Mouse (Mus musculus) hindbrain, embryonic 12.5 days (tissue): Measurements from ENCODE around the gene Adamts5. TPM values are rescaled to one million over a fixed set of nuclear protein-coding genes. Genes with fewer than 3 reads are reported as not detected.

Experiments used
- ATAC-seq: fragments of 200-750 bp; cut with Nextera tagmentation; 2 replicates; pipeline ENCODE4 v1.8.0; 2017; ENCODE audit warnings: moderate TSS enrichment; ENCODE audit not compliant: low FRiP score
- H3K27ac ChIP-seq: fragments of 300-500 bp; sonication (generic); 2 replicates; pipeline ENCODE4 v1.5.1; 2016; ENCODE audit warnings: mild to moderate bottlenecking
- H3K27me3 ChIP-seq: fragments of 300-500 bp; sonication (generic); 2 replicates; pipeline ENCODE4 v1.6.1; 2016; ENCODE audit warnings: mild to moderate bottlenecking
- H3K36me3 ChIP-seq: fragments of 300-500 bp; sonication (generic); 2 replicates; pipeline ENCODE4 v1.6.1; 2016; ENCODE audit warnings: mild to moderate bottlenecking
- H3K4me1 ChIP-seq: fragments of 300-500 bp; sonication (generic); 2 replicates; pipeline ENCODE4 v1.6.1; 2016
- H3K4me2 ChIP-seq: fragments of 300-500 bp; sonication (generic); replicated peaks from 2 replicates; pipeline ENCODE4 v1.6.1; 2016; ENCODE audit warnings: mild to moderate bottlenecking
- H3K4me3 ChIP-seq: fragments of 300-500 bp; sonication (generic); 2 replicates; pipeline ENCODE4 v1.5.1; 2016; ENCODE audit warnings: mild to moderate bottlenecking
- H3K9ac ChIP-seq: fragments of 300-500 bp; sonication (generic); 2 replicates; pipeline ENCODE4 v1.6.1; 2016; ENCODE audit warnings: mild to moderate bottlenecking, moderate library complexity
- H3K9me3 ChIP-seq: fragments of 300-500 bp; sonication (generic); replicated peaks from 2 replicates; pipeline ENCODE4 v1.6.1; 2016; ENCODE audit warnings: mild to moderate bottlenecking
- WGBS: fragments of 180-500 bp; shearing (Covaris S2); methylation state at CpG from one replicate; pipeline ENCODE4 v1.1.7; 2016; 5-methylcytosine and 5-hydroxymethylcytosine counted together
- polyA plus RNA-seq: library from polyadenylated mRNA; unstranded; fragments of >200 nt; fragmentation: Nextera tagmentation; extraction: Ambion mirVana; gene quantifications from 2 replicates; pipeline ENCODE4 v1.2.1, GENCODE M21; 2016

Adamts5 gene
- polyA plus RNA-seq: 2.8 and 3.1 TPM in 2 replicates

DNA sequence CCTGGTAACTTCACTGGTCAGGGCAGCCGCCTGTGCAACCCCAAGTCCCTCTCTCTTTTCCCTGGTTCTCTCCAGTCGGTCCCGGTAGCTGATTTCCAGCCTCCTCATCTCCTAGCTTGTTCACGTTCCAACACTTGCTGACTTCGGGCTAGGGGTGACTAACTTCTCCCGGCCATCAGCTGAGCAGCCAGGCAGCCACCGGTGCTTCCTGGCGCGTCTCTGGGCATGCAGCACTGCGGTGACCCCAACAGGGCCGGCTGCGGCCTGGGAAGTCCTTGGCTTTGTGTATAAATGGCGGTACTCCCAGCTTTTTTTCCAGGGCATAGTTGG is at the start of gene Adamts5:
TSS of gene Adamts5 (minus strand) at position 248 of the 330 bp plus-strand sequence.
- Histone ChIP-seq H3K4me3 (peak within 1 kb of the TSS; percentile 47), H3K36me3 (no peaks in the 10 kb centered on the region), H3K9me3 (no peaks in the 10 kb centered on the region), H3K4me2 (peak within 1 kb of the TSS; percentile 95), H3K27ac (no peak within 1 kb of the TSS), H3K27me3 (peaks cover 8% of the 10 kb centered on the region; the same call in 1 of the 2 replicates), H3K9ac (peak within 1 kb of the TSS; percentile 49), H3K4me1 (peaks cover 16% of the 10 kb centered on the region)
- ATAC-seq: peak; percentile 4; the same call in 1 of the 2 replicates
- WGBS: 6% methylated on average over 13 of the region's 13 CpGs

DNA sequence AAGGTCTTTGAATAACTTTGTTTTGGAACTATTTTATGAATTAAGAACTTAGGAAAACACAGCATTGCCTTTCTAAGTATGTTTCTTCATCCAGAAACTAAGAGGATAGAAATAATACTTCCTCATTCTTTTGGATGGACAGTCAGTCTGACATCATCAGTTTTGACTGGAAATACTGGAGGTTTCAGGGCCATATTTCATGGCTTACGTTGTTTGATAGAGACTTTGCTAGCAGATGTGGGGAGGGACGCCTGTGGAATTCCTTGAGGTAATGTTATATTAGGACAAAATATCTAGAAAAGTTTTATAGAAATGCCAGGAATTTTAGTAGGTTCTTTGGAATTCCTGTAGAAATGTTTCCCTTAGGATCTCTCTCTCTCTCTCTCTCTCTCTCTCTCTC is 48.7 kb upstream of the Adamts5 start:
- WGBS: 89% methylated on average over 2 of the region's 2 CpGs
- Histone ChIP-seq H3K4me2 (no peak overlapping the region), H3K9me3 (no peaks in the 10 kb centered on the region), H3K27me3 (no peaks in the 10 kb centered on the region), H3K4me3 (no peak overlapping the region), H3K4me1 (no peaks in the 10 kb centered on the region), H3K36me3 (no peaks in the 10 kb centered on the region), H3K9ac (no peak overlapping the region), H3K27ac (no peak overlapping the region)
- no peak for ATAC-seq

DNA sequence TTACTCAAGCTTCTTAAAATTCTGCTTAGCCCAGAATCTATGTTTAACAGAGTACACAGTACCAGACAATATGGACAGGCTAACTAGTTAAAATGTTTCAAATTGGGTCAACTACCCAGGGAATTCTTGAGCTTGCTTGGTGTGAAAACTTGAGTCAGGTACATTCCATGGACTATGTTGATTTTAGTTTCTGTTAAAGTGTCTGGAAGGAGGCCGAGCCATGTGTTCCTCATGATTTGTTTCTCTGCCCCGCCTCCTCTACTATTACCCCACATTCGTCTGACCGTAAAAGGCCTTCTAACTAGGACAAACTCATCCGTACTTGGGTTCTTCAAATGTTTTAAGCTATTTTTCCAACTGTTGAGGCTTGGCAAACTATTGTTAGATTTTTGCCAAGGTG is 24.4 kb upstream of the Adamts5 start:
- no peak for ATAC-seq

GRCm38 (mm10) chr16:85922454-85922853 is 20.8 kb upstream of the Adamts5 start:
- no peak overlapping the region for H3K4me3 ChIP-seq
- no peaks in the 10 kb centered on the region for H3K36me3 ChIP-seq
- H3K27ac ChIP-seq: no peak overlapping the region
- no peak overlapping the region for H3K9ac ChIP-seq
- H3K27me3 ChIP-seq: no peaks in the 10 kb centered on the region
- H3K4me1 ChIP-seq: no peaks in the 10 kb centered on the region
- 93% methylated on average over 1 of the region's 1 CpGs for WGBS
- no peaks in the 10 kb centered on the region for H3K9me3 ChIP-seq
- ATAC-seq: no peak
- H3K4me2 ChIP-seq: no peak overlapping the region

More for the DNA sequence above, 24.4 kb upstream of the Adamts5 start:
- H3K9me3 ChIP-seq: no peaks in the 10 kb centered on the region
- H3K9ac ChIP-seq: no peak overlapping the region
- no peak overlapping the region for H3K4me2 ChIP-seq
- H3K4me1 ChIP-seq: no peaks in the 10 kb centered on the region
- WGBS: 92% methylated on average over 5 of the region's 5 CpGs
- H3K36me3 ChIP-seq: no peaks in the 10 kb centered on the region
- no peak overlapping the region for H3K4me3 ChIP-seq
- H3K27ac ChIP-seq: no peak overlapping the region
- no peaks in the 10 kb centered on the region for H3K27me3 ChIP-seq

GRCm38 (mm10) chr16:85920122-85920521 is 18.5 kb upstream of the Adamts5 start:
- no peaks in the 10 kb centered on the region for H3K9me3 ChIP-seq
- H3K27me3 ChIP-seq: no peaks in the 10 kb centered on the region
- ATAC-seq: no peak
- no peaks in the 10 kb centered on the region for H3K36me3 ChIP-seq
- no peak overlapping the region for H3K4me3 ChIP-seq
- no peaks in the 10 kb centered on the region for H3K4me1 ChIP-seq
- H3K9ac ChIP-seq: no peak overlapping the region
- no peak overlapping the region for H3K27ac ChIP-seq
- no peak overlapping the region for H3K4me2 ChIP-seq
- 70% methylated on average over 4 of the region's 4 CpGs for WGBS

DNA sequence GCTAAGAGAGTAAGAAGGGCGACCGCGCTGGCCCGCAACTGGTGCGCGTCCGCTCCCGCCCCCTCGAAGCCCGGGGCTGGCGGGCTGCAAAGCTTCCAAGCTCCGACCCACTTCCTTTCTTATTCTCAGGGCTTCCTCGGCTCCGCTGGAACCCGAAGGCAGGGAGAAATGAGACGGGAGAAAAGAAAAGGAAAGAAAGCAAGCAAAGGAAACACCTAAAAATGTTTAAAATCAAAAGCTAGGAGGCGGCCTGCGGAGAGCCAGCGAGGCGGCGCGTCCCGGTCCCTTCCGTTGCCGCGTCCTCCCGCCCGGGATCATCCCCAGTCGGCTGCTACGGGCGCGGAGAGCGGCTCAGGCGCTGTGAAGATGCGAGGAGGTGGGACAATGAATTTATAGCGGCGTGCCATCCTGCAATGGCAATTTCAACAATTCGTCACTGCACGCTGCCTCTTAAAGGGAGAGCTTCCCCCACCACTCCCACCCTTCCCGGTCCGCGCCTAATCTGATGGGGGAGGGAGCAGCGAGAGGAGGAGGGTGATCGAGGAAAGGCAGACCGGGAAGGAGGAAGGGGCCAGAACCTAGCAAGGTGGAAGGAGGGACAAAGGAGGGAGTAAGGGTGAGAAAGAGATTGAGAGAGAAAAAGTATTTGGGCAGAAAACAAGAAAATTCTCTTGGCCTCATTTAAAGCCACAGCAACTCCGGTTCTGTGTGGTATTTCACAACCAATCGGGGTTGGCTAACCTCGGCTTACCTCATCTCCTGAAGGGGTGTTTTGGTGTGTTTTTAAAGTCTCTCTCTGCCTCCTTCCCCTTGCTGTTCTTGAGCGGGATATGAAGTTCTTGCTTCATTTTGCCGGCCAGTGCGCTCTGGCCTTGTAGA is 687 bp downstream of the Adamts5 start:
- peak; percentile 72 for ATAC-seq
- WGBS: 1% methylated on average over 51 of the region's 51 CpGs
- H3K27me3 ChIP-seq: peaks cover 8% of the 10 kb centered on the region; the same call in 1 of the 2 replicates
- H3K9me3 ChIP-seq: no peaks in the 10 kb centered on the region
- H3K4me2 ChIP-seq: peak overlapping the region; percentile 95
- H3K36me3 ChIP-seq: no peaks in the 10 kb centered on the region
- H3K4me1 ChIP-seq: peaks cover 16% of the 10 kb centered on the region
- H3K9ac ChIP-seq: peak overlapping the region; percentile 49
- H3K27ac ChIP-seq: no peak overlapping the region
- peak overlapping the region; percentile 47 for H3K4me3 ChIP-seq

- Histone ChIP-seq H3K9me3 (no peaks in the 10 kb centered on the region), H3K27ac (no peak overlapping the region), H3K4me1 (peaks cover 16% of the 10 kb centered on the region), H3K36me3 (no peaks in the 10 kb centered on the region), H3K4me2 (peak overlapping the region; percentile 95), H3K27me3 (peaks cover 8% of the 10 kb centered on the region; the same call in 1 of the 2 replicates), H3K4me3 (peak overlapping the region; percentile 47), H3K9ac (peak overlapping the region; percentile 60)
- peak; percentile 70 for ATAC-seq
- WGBS: under 1% methylated on average over 45 of the region's 45 CpGs
Observed at GRCm38 (mm10) chr16:85899790-85900587, 1.6 kb downstream of the Adamts5 start.

DNA sequence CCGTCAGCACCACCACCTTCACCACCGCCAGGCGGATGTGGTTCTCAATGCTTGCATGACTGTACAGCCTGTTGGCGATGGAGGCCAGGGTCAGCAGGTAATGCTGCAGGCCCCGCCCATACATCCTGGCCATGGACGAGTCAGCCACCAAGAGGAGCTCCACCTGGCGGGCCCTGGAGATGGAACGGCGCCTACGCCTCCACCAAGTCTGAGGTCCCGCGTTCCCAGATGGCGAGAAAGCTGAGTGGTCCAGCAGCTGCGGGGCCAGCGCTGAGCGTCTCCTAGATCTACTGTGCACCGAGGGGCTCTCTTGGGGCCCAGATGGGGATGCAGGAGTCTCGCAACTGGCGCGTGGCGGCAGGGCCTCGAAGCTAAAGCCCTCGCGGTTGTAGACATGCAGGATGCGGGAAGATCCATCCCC is 2.3 kb downstream of the Adamts5 start:
- ATAC-seq: peak; percentile 47
- Histone ChIP-seq H3K9ac (peak overlapping the region; percentile 60), H3K9me3 (no peaks in the 10 kb centered on the region), H3K4me1 (peaks cover 16% of the 10 kb centered on the region), H3K4me3 (peak overlapping the region; percentile 47), H3K27ac (no peak overlapping the region), H3K27me3 (peaks cover 8% of the 10 kb centered on the region; the same call in 1 of the 2 replicates), H3K4me2 (peak overlapping the region; percentile 95), H3K36me3 (no peaks in the 10 kb centered on the region)
- 15% methylated on average over 25 of the region's 25 CpGs for WGBS

- H3K9ac ChIP-seq: no peak overlapping the region
- H3K4me1 ChIP-seq: peaks cover 16% of the 10 kb centered on the region
- 83% methylated on average over 10 of the region's 10 CpGs for WGBS
- H3K9me3 ChIP-seq: no peaks in the 10 kb centered on the region
- H3K4me3 ChIP-seq: 0 out of 2 replicates have a peak overlapping the region, but pooled peaks have one; percentile 47
- H3K27me3 ChIP-seq: peaks cover 8% of the 10 kb centered on the region; the same call in 1 of the 2 replicates
- no peak overlapping the region for H3K27ac ChIP-seq
- H3K4me2 ChIP-seq: peak overlapping the region; percentile 95
- no peaks in the 10 kb centered on the region for H3K36me3 ChIP-seq
- no peak; the same call in 1 of the 2 replicates for ATAC-seq
Observed at GRCm38 (mm10) chr16:85898816-85899215, 2.8 kb downstream of the Adamts5 start.

DNA sequence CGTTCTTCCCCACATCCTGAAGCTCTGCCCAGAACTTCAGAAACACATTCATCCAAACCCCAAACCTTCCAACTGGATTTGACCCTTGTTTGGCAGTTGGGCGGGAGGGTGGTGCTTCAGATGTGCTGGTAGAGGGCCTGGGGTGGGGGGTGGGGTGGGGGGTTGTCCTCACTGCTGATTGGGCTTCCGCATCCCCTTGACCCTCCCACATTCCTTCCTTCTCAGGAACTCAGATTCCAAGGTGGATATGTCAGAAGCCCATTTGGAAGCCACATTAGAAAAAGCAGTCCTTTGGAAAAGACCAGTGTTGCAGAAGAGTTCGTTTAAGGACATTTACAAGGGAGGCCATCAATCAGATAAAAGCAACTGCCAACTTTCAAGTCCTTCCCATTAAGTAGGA is 3.2 kb downstream of the Adamts5 start:
- 75% methylated on average over 4 of the region's 4 CpGs for WGBS
- Histone ChIP-seq H3K9me3 (no peaks in the 10 kb centered on the region), H3K27me3 (peaks cover 8% of the 10 kb centered on the region; the same call in 1 of the 2 replicates), H3K4me1 (peaks cover 16% of the 10 kb centered on the region), H3K9ac (no peak overlapping the region), H3K27ac (no peak overlapping the region), H3K4me3 (no peak overlapping the region), H3K4me2 (no peak overlapping the region), H3K36me3 (no peaks in the 10 kb centered on the region)
- no peak for ATAC-seq

DNA sequence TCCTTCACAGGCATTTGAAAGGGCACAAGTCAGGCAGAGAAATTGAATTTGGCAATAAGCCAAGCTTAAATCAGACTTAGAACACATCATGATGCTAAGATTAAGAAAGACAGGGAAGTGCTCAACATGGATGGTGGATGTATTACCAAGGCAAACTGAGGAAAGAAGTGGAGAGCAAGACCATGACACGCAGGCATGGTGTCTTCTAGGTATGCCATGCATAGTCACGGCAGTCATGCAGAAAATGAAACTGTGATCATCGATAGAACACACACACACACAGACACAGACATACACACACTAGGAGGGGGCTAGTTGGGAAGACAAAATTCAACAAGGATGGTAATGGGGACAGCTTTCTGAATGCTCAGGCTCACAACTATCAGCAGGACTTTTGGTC is 3.8 kb downstream of the Adamts5 start:
- H3K27me3 ChIP-seq: peaks cover 8% of the 10 kb centered on the region; the same call in 1 of the 2 replicates
- no peaks in the 10 kb centered on the region for H3K36me3 ChIP-seq
- no peak overlapping the region for H3K4me3 ChIP-seq
- H3K9me3 ChIP-seq: no peaks in the 10 kb centered on the region
- no peak for ATAC-seq
- 92% methylated on average over 3 of the region's 3 CpGs for WGBS
- peak overlapping the region; percentile 11; the same call in 1 of the 2 replicates for H3K4me2 ChIP-seq
- H3K27ac ChIP-seq: no peak overlapping the region
- peaks cover 16% of the 10 kb centered on the region for H3K4me1 ChIP-seq
- H3K9ac ChIP-seq: no peak overlapping the region

GRCm38 (mm10) chr16:85895948-85896347 is 5.7 kb downstream of the Adamts5 start:
- Histone ChIP-seq H3K27me3 (peaks cover 8% of the 10 kb centered on the region; the same call in 1 of the 2 replicates), H3K9ac (no peak overlapping the region), H3K9me3 (no peaks in the 10 kb centered on the region), H3K27ac (no peak overlapping the region), H3K4me1 (peaks cover 10% of the 10 kb centered on the region; the same call in 1 of the 2 replicates), H3K36me3 (no peaks in the 10 kb centered on the region), H3K4me2 (no peak overlapping the region), H3K4me3 (no peak overlapping the region)
- 86% methylated on average over 4 of the region's 4 CpGs for WGBS
- ATAC-seq: no peak
